Mouse (Mus musculus) embryonic facial prominence, embryonic 12.5 days (tissue): ENCODE data around the gene Coq7. TPM values are rescaled to one million over a fixed set of nuclear protein-coding genes. Genes with fewer than 3 reads are reported as not detected.

ENCODE experiments used
- polyA plus RNA-seq: library from polyadenylated mRNA; unstranded; fragments of >200 nt; fragmentation: Nextera tagmentation; extraction: Ambion mirVana; gene quantifications from 2 replicates; pipeline ENCODE4 v1.2.1, GENCODE M21; 2016

Gene Coq7
- polyA plus RNA-seq, 1 experiment from 2014 or later, result 87.2 TPM

Other genes with a start within 250 kb of the Coq7 start
- gene Syt17, start 85.1 kb downstream of the Coq7 start, polyA plus RNA-seq, result 2.5 and 2.8 TPM in 2 replicates
- gene Itpripl2, start 41.4 kb downstream of the Coq7 start, polyA plus RNA-seq, result 4.8 and 5.2 TPM in 2 replicates
- 6.2 TPM in 2 replicates for gene Tmc7, start 51.4 kb upstream of the Coq7 start, polyA plus RNA-seq
- 0.12 and 0.20 TPM in 2 replicates for gene Tmc5, start 63.9 kb upstream of the Coq7 start, polyA plus RNA-seq
- 79.3 and 80.6 TPM in 2 replicates for gene Gde1, start 172.4 kb upstream of the Coq7 start, polyA plus RNA-seq
- gene Ccp110, start 179.2 kb upstream of the Coq7 start, polyA plus RNA-seq, result 28.1 and 34.3 TPM in 2 replicates
- 76.5 and 81.1 TPM in 2 replicates for gene Vps35l, start 206.9 kb upstream of the Coq7 start, polyA plus RNA-seq